Mouse (Mus musculus): ENCODE data around the gene Dennd2c. TPM values are rescaled to one million over a fixed set of nuclear protein-coding genes. Genes with fewer than 3 reads are reported as not detected.
A peak's percentile ranks its signal among the peaks of the same experiment; 100 is the strongest.

Gene Dennd2c
- total and polyA plus RNA-seq, 3 experiments, result 0.35 to 14.1 (median 7.2) TPM

DNA sequence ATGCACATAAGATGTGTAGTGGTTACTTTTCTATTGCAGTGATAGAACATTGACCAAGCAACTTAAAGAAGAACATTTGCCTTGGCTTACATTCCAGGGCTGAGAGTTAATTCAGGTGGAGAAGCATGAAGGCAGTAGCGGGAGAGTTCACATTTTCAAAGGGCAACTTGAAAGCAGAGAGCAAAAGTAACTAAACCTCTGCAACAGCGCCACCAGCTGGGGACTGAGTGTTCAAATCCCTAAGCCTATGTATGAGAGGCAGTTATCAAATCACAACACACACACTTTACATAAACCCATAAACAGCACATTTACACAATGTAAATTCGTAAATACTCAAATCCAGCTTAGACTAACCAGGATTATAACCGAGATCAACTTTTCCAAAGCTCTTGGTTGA is 67.4 kb downstream of the Dennd2c start:
- TF ChIP-seq POLR2AphosphoS5 (IDR thresholded peaks at IDR 0.05; ENCODE audit: insufficient replicate concordance, low read depth, low read length) (no peak), CTCF (IDR thresholded peaks at IDR 0.05; ENCODE audit: low read depth, low read length) (peak; percentile 64)
- peak; percentile 25 for DNase-seq (ENCODE audit: low spot score)
- 0 out of 2 replicates have a peak, but pooled peaks cover 3% of the 10 kb centered on the region for H3K9me3 ChIP-seq (replicated peaks)
- H3K27me3 ChIP-seq (ENCODE audit: insufficient read depth, low read length), result no peaks in the 10 kb centered on the region
- H3K36me3 ChIP-seq (replicated peaks), result peaks cover 26% of the 10 kb centered on the region
- ATAC-seq (ENCODE audit: extremely low read depth, insufficient number of reproducible peaks, low FRiP score, poor library complexity, severe bottlenecking), result no peak
- H3K4me3 ChIP-seq (ENCODE audit: low read depth, low read length), result no peak overlapping the region
- H3K4me1 ChIP-seq (ENCODE audit: insufficient read depth, low read depth, low read length), result peaks cover 22% of the 10 kb centered on the region

DNA sequence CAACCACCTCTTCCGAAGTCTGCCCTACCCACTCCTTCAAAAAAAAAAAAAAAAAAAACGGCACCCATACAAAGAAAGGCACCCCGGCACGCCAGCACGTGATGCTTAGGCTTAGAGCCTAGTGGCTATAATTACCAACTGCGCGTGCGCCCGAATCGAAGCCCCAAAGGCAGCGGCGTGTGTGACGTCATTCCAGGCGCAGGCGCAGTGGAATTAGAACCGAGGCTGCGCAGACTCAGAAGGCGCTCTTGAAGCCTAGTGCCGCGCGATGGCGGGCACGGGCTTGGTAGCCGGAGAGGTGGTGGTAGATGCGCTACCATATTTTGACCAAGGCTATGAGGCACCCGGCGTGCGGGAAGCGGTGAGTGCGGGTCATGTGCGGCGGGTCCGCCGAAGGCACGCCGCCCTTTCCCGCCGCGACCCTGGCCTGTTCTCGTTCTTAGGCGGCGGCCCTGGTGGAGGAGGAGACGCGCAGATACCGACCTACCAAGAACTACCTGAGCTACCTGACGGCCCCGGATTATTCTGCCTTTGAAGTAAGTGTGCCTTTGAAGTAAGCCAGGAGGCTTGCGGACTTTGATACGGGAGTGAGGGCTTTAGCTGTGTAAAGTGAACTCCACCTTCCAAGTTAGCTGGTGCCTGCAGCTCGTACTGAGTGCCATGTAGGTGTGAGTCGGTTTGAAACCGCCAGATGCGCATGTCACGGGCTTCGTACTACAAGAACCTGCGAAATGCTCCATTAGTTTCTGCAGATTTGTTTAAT is 69.3 kb downstream of the Dennd2c start, which contains the start of gene Bcas2:
TSS of gene Bcas2 (plus strand) at position 151 of the 763 bp plus-strand sequence.
- peak; percentile 86 for DNase-seq (ENCODE audit: low spot score)
- TF ChIP-seq GATA1 (IDR thresholded peaks at IDR 0.05; ENCODE audit: borderline replicate concordance, low read length) (no peak), TAL1 (conservative IDR thresholded peaks at IDR 0.05; ENCODE audit: low read depth, low read length) (no peak), CTCF (IDR thresholded peaks at IDR 0.05; ENCODE audit: low read depth, low read length) (no peak), GATA2 (IDR thresholded peaks at IDR 0.05; ENCODE audit: borderline replicate concordance, low read depth, low read length) (no peak), POLR2AphosphoS5 (IDR thresholded peaks at IDR 0.05; ENCODE audit: insufficient replicate concordance, low read depth, low read length) (no peak)
- Histone ChIP-seq H3K36me3 (replicated peaks) (peaks cover 38% of the 10 kb centered on the region), H3K9me3 (replicated peaks) (peaks cover 15% of the 10 kb centered on the region), H3K27me3 (ENCODE audit: insufficient read depth, low read length) (no peaks in the 10 kb centered on the region), H3K4me3 (ENCODE audit: low read depth, low read length) (peak within 1 kb of the TSS; percentile 96), H3K4me1 (ENCODE audit: insufficient read depth, low read depth, low read length) (peaks cover 34% of the 10 kb centered on the region)
- ATAC-seq (ENCODE audit: extremely low read depth, insufficient number of reproducible peaks, low FRiP score, poor library complexity, severe bottlenecking), result peak; percentile 89

DNA sequence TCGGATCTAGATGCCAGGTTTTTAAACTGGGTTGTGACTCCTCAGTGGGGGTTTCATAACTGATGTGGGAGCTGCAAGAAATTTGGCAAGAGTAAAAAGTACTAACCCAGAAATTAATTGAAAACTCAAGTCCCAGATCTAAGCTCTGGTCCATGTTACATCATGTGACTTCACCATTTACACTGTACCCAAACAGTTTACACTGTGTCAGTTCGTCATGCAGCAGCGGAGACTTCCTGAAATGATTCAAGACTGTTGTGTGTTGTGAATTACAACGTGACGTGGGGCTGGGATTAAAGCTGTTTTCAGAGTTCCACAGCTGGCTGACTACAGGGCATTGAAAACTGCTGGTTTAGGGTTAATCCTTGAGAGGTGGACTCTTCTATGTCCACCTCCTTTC is 70.2 kb downstream of the Dennd2c start:
- peaks cover 41% of the 10 kb centered on the region for H3K4me1 ChIP-seq (ENCODE audit: insufficient read depth, low read depth, low read length)
- DNase-seq (ENCODE audit: low spot score), result peak; percentile 35
- peak overlapping the region; percentile 96 for H3K4me3 ChIP-seq (ENCODE audit: low read depth, low read length)
- H3K36me3 ChIP-seq (replicated peaks), result peaks cover 43% of the 10 kb centered on the region
- peaks cover 15% of the 10 kb centered on the region for H3K9me3 ChIP-seq (replicated peaks)
- TF ChIP-seq POLR2AphosphoS5 (IDR thresholded peaks at IDR 0.05; ENCODE audit: insufficient replicate concordance, low read depth, low read length) (no peak), GATA2 (IDR thresholded peaks at IDR 0.05; ENCODE audit: borderline replicate concordance, low read depth, low read length) (no peak), GATA1 (IDR thresholded peaks at IDR 0.05; ENCODE audit: borderline replicate concordance, low read length) (no peak), TAL1 (conservative IDR thresholded peaks at IDR 0.05; ENCODE audit: low read depth, low read length) (no peak), CTCF (IDR thresholded peaks at IDR 0.05; ENCODE audit: low read depth, low read length) (no peak)
- no peak for ATAC-seq (ENCODE audit: extremely low read depth, insufficient number of reproducible peaks, low FRiP score, poor library complexity, severe bottlenecking)
- H3K27me3 ChIP-seq (ENCODE audit: insufficient read depth, low read length), result no peaks in the 10 kb centered on the region

DNA sequence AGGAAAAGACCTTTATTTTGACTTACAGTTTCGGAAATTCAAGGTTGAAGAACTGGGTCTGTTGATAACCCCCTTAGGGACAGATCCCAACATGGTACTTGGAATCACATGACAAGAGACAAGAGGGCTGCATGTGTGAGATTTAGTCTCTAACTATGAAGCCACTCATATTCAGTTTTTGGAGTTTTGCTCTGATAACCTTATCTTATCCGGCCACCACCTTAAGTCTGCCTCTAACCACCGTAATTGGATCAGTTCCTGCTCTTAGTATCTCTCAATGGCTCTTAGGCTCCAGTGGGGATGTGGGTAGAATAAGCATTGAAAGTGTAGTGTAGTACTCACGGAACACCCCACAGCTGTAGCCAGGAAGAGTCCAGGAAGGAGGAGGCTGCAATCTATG is 74.3 kb downstream of the Dennd2c start:
- TF ChIP-seq GATA1 (IDR thresholded peaks at IDR 0.05; ENCODE audit: borderline replicate concordance, low read length), result no peak
- TF ChIP-seq TAL1 (conservative IDR thresholded peaks at IDR 0.05; ENCODE audit: low read depth, low read length), result peak; percentile 90
- no peak for TF ChIP-seq CTCF (IDR thresholded peaks at IDR 0.05; ENCODE audit: low read depth, low read length)
- TF ChIP-seq POLR2AphosphoS5 (IDR thresholded peaks at IDR 0.05; ENCODE audit: insufficient replicate concordance, low read depth, low read length), result no peak
- Histone ChIP-seq H3K36me3 (replicated peaks) (peaks cover 61% of the 10 kb centered on the region), H3K4me1 (ENCODE audit: insufficient read depth, low read depth, low read length) (peaks cover 44% of the 10 kb centered on the region), H3K9me3 (replicated peaks) (peaks cover 15% of the 10 kb centered on the region), H3K4me3 (ENCODE audit: low read depth, low read length) (no peak overlapping the region), H3K27me3 (ENCODE audit: insufficient read depth, low read length) (no peaks in the 10 kb centered on the region)
- DNase-seq (ENCODE audit: low spot score) (peak; percentile 21), ATAC-seq (ENCODE audit: extremely low read depth, insufficient number of reproducible peaks, low FRiP score, poor library complexity, severe bottlenecking) (peak; percentile 87)

DNA sequence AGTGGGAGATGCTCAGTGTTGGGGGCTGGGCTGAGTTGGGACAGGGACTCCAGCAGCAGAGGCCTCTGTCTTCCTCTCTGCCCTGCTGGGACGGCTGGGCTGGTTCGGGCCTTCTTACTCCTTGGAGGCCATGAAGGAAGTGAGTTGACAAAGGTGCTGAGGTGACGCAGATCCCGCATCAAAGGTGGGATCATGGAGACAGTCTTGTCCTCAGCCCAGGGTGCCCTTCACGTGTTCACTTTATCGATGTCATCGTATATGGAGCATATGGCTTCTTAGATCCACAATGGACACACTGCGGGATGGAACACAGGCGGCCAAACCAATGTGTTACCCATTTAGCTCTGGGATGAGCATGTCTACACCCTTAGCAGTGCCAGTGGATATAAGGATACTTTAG is 77.1 kb downstream of the Dennd2c start:
- Histone ChIP-seq H3K4me3 (ENCODE audit: low read depth, low read length) (no peak overlapping the region), H3K36me3 (replicated peaks) (peaks cover 49% of the 10 kb centered on the region), H3K9me3 (replicated peaks) (peaks cover 15% of the 10 kb centered on the region), H3K27me3 (ENCODE audit: insufficient read depth, low read length) (no peaks in the 10 kb centered on the region), H3K4me1 (ENCODE audit: insufficient read depth, low read depth, low read length) (peaks cover 34% of the 10 kb centered on the region)
- no peak for TF ChIP-seq TAL1 (conservative IDR thresholded peaks at IDR 0.05; ENCODE audit: low read depth, low read length)
- 0 out of 2 replicates have a peak, but pooled peaks have one; percentile 50 for TF ChIP-seq POLR2AphosphoS5 (IDR thresholded peaks at IDR 0.05; ENCODE audit: insufficient replicate concordance, low read depth, low read length)
- DNase-seq (ENCODE audit: low spot score), result no peak
- ATAC-seq (ENCODE audit: extremely low read depth, insufficient number of reproducible peaks, low FRiP score, poor library complexity, severe bottlenecking), result no peak

DNA sequence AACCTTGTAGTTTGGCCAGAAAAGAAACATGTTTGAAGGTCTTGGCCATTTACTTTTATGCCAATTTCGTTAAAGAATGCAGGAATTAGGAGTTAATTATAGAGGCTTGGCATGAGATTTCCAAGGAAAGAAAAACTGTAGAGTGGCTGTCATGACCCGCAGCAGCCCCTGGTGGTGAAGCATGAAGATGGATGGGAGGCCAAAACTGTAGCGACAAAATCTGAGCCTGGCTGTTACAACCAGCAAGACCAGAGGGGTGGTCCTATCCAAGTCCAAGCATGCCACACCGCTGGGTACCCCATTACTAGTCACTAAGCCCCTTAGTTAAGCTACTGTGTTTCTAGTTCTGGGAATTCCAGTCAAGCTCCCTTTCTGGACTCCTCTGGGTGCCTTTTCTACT is 78.8 kb downstream of the Dennd2c start:
- Histone ChIP-seq H3K4me3 (ENCODE audit: low read depth, low read length) (no peak overlapping the region), H3K27me3 (ENCODE audit: insufficient read depth, low read length) (no peaks in the 10 kb centered on the region), H3K4me1 (ENCODE audit: insufficient read depth, low read depth, low read length) (peaks cover 26% of the 10 kb centered on the region), H3K9me3 (replicated peaks) (peaks cover 2% of the 10 kb centered on the region), H3K36me3 (replicated peaks) (peaks cover 34% of the 10 kb centered on the region)
- TF ChIP-seq POLR2AphosphoS5 (IDR thresholded peaks at IDR 0.05; ENCODE audit: insufficient replicate concordance, low read depth, low read length) (no peak), GATA1 (IDR thresholded peaks at IDR 0.05; ENCODE audit: borderline replicate concordance, low read length) (no peak), GATA2 (IDR thresholded peaks at IDR 0.05; ENCODE audit: borderline replicate concordance, low read depth, low read length) (no peak), TAL1 (conservative IDR thresholded peaks at IDR 0.05; ENCODE audit: low read depth, low read length) (no peak), CTCF (IDR thresholded peaks at IDR 0.05; ENCODE audit: low read depth, low read length) (no peak)
- DNase-seq (ENCODE audit: low spot score) (no peak), ATAC-seq (ENCODE audit: extremely low read depth, insufficient number of reproducible peaks, low FRiP score, poor library complexity, severe bottlenecking) (no peak)

All from G1E (cell line).